Mouse (Mus musculus) adrenal gland, adult 8-10 months (tissue): ENCODE data around the gene Ttll8. TPM values are rescaled to one million over a fixed set of nuclear protein-coding genes. Genes with fewer than 3 reads are reported as not detected.

Experiments used
- DNase-seq: peaks from one replicate; pipeline ENCODE4 v3.0.0; 2022
- total RNA-seq, 4 experiments: library from RNA; stranded (reverse); gene quantifications; 2 replicates each; pipeline ENCODE4 v1.2.4; 2022

Ttll8 gene
- total RNA-seq, 4 experiments from 2014 or later, result not detected

DNA sequence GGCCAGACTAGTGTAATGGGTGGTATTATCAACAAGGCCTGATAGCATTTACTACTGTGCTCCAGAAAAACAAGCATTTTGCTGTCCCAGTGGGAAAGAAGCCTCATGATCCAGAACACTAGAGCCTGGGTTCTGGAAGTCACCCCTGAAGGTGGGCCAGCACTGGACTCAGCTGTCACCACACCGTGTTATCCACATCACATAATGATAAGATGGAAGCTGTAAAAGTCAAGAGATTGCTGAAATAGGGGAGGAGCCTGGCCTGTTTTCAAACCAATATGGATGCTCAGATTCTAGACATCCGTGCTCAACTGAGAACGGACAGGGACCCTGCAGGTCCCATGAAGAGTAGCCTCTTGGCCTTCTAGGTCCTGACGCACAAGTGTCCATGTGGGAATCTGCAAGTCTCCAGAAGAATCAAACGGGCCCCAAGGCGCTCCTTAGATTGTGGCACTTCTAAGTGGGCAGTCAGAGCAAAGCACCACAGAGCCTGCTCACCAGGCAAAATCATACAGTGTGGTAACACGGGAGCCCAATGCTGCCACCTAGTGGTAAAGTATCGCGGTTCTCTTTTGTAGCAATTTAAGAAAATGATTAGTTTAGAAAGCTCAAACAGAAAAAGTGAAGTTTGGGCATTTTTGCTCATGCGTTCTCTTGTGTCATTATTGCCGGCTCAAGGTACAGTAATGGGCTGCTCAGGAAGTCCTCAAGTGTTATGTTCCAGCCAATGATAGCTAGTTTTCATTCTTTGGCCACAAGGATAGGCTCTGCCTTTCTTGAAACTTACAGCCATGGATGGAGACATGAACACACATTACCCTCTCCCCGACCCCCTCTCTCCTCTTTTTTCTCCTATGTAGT lies 32.9 kb downstream of the Ttll8 start:
- peak; percentile 58 for DNase-seq

DNA sequence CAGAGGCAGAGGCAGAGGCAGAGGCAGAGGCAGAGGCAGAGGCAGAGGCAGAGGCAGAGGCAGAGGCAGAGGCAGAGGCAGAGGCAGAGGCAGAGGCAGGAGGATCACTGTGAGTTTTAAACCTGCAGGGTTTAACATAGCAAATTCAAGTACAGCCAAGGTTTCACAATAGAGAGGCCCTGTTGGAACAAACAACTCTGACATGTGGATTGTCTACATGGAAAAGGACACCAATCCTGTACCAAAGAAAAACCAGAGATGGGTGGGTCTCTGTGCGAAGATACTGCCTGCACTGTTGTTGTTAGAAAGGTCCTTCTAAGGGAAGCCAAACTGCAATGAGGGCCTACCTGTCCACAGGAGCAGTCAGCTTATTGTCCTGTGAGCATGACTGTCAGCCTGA lies 34.2 kb downstream of the Ttll8 start:
- no peak for DNase-seq

GRCm38 (mm10) chr15:88919328-88919727 lies 34.9 kb downstream of the Ttll8 start:
- peak; percentile 95 for DNase-seq

DNA sequence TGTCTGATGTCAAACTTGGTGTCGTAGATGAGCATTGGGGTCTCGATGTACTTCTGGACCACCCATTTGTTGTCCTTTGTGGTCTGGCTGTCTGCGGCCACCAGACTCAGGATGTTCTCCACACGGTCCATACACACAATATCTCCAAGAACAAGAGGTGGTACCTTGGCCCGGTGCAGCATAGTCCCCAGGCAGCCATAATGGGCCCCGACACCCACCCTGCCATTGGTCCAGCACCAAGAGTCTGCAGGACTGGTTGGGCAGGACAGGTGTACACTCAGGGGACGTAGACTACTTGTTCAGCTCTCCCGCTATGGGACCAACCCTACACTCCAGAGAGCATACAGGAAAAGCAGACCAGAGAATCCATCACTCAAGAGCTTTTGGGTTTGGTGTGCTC lies 37.1 kb downstream of the Ttll8 start:
- no peak for DNase-seq

- no peak for DNase-seq
These were observed 37.9 kb downstream of the Ttll8 start for GRCm38 (mm10) chr15:88916366-88916765.

- no peak for DNase-seq
These were observed 39.2 kb downstream of the Ttll8 start for GRCm38 (mm10) chr15:88915046-88915445.

DNA sequence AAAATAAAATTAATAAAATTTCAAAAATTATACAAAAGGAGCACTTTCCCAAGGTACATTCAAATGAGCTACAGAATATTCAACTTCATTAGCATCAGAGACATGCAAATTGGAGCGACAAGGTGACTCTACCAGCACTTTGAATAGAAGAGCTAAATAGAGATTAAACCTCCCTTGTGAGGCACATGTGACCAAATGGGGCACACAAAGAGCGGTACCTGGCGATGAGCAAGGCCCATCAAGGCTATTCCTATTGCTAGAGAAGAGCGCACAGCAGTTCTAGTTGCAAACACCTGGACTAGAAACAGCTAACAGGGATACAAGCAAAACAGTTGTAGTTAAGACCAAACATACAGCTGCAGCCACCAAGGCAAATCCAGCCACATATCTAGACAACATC lies 47.9 kb downstream of the Ttll8 start:
- DNase-seq, result no peak

DNA sequence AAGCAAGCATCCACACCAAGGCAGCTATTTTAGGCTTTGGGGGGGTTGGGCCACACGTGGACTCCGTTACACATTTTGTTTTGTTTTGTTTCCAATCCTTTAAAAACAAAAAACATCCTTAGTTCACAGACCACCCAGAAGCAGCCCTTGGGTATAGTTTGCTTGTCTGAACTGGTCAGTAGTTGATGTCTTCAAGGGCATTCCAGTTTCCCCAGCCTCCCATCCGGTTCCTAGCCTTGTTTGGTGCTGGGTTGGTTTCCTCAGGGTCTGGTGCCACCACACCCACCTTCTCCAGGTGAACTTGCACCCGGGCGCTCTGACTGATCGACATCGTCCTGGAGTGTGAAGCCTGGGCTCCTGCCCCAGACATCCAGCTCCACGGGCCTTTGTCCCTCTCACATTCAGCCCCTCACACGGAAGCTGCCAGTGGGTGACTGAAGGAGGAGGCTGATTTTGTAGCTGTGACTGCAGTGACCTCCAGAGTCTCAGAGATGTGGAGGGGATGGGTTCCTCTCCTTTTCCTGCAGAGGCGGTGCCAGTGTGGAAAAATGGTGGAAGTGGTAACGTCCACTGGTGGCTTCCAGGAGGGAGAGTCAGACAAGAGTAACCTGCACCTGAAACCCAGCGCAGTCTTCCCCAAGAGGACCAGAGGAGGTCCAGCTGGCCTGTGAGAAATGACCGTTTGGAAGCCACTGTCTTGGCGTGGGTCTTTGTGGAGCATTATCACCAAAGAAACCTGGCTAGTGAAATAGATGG lies 50.0 kb downstream of the Ttll8 start:
- no peak for DNase-seq

DNA sequence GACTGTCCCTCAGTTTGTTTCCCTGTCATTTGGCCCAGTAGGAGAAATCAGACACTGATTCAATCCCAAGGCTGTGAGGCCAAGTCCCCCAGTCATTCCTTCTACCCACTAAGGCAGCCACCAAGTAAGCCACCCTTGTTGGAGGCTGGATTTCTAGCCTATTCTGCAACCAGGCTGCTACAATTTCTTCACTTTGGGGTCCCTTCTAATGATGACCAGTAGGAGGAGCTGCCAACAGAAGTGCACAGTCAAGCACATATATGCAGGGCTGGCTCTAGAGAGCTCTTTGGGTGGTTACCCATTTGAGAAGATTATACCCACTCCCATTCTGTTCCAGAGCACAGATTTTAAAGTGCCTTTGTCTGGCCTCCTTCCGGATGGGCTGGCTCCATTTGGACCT lies 51.1 kb downstream of the Ttll8 start:
- no peak for DNase-seq

DNA sequence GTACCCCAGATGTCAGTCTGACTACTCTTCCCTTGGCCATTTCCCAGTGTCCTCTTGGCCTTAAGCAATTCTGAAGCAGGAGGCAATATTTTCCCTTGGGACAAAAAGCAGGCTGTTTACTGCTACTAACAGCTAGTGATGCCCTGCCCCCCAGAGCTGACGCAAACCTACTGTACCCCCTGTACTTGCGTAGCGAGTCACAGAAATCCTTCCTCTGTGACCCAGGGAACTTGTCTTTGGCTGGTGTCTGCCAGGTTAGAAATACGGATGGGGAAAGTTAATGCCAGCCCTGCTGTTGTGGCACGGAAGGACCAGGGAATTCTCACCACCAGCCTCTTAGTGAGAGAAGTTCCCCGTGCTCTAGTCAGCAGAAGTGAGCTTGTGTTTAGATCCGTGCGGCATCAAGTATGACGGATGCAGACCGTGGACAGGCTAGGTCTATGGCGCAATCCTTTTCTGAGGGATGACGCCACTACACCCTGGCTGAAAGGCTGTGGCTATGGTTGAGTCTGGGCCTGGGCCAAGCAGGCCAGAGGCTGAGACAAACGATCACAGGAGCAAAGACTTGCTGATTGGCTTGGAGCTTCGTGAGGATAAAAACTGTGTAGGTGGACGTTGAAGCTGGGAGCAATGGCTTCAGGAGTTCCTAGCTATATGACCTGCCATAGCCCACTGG lies 51.9 kb downstream of the Ttll8 start:
- DNase-seq, result peak; percentile 65

- no peak for DNase-seq
These were observed 57.8 kb downstream of the Ttll8 start for GRCm38 (mm10) chr15:88896341-88896980.

DNA sequence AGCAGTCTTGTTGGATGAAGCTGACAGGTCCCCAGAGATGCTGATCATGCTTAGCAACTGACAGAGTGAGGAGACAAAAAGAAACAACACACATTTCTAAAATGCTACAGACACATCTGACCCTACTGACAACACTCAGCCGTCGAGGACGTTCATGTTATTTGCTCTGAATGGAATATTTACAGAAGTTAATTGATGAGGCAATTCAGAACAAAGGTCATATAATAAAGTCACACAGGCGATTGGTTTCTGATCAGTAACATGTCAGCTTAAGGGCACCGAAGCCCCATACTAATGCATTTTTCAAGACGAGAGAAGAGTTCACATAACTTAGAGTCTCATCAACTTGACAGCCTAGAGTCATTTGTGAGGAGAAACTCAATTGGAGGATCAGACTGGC lies 58.3 kb downstream of the Ttll8 start:
- no peak for DNase-seq

DNA sequence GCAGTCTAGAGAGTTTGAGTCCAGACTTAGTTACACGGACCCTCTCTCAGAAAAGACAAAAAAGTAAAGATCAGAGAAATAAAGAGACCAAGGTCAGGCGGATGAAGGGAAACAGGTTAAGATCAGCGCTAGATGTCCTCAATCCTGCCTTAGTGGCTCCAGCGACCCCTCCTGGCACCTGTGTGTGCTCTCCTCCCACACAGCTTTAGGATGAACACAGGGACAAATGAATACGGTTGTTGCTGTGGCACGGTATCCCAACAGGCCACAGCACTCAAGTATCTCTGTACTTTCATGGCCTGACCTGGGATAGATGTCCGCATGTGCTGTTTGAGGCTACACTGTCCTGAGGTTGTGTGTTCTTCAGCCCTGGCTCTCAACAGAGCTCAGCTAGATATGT lies 59.1 kb downstream of the Ttll8 start:
- DNase-seq, result no peak

DNA sequence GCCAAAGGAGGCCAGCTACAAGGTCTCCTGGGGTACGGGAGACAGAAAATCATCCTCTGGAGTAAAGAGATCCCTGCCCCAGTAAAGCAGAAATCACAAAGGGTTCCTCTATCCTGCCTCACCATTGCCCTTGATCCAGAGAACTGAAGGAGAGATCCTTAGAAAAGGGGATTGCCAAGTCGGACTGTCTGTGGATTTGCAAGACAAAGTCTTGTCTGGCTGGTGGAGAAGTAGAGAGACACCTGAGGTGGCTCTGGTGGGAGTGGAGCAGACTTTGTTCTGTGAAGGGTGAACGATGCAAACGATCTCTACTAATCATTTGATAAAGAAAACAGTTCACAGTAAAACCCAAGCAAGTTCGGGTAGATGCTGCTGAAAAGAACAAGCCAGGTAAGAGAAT lies 61.3 kb downstream of the Ttll8 start:
- DNase-seq, result no peak

DNA sequence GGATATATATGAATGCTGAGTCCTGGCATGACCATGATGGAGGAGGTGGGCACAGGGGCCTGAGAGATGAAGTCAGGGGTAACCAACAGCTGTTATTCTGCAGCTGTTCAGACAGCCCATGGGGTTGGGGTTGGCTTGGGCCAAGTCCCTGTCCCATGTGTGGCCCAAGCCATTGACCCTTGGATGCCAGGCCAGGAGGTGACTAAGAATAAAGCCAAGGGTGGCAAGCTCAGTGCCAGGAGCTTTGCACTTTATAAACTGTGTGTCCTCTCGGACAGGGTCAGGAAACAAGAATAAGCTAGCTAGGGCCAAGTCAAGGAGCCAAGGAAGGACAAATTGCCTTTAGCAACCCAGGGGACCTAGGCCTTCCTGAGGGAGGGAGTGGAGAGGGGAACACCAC lies 62.0 kb downstream of the Ttll8 start:
- DNase-seq, result no peak

DNA sequence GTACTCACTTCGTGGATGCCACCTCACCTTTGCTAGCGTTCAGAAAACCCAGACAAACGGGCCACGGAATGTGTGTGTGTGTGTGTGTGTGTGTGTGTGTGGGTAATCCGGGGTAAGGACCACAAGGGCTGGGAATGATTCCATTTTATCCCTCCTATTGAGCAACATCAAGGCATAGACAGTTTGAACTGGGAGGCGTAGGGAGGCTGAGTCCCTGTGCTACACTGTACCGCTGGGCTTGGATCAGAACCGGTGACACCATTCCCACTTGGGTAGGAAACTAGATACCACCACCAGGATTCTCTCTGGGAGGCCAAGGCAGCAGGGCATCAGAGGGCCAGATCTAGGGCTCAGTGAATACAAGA lies 62.6 kb downstream of the Ttll8 start:
- DNase-seq, result no peak

- DNase-seq, result peak; percentile 85
These were observed 63.2 kb downstream of the Ttll8 start for GRCm38 (mm10) chr15:88890751-88891675.

GRCm38 (mm10) chr15:88889994-88890393 lies 64.2 kb downstream of the Ttll8 start:
- no peak for DNase-seq

DNA sequence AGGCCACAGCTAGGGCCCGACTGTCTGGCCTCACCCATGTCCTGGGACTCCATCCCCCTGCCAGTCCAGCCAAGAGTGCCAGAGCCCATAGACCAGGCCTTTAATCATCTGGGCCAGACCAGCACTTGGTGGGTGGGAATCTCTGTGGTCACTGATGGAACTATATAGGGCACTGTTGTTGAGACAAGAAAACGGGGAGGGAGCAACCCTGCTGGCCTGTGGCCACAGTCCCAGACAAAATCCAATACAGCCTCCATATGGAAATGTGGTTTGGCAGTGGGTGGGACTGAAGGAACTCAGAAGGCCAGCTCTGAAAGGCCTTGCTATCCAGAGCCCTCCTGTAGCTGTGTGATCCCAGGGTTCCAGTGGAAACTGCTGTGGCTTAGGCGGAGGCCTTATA lies 65.2 kb downstream of the Ttll8 start:
- DNase-seq, result no peak

GRCm38 (mm10) chr15:88885376-88885775 lies 68.8 kb downstream of the Ttll8 start:
- no peak for DNase-seq

DNA sequence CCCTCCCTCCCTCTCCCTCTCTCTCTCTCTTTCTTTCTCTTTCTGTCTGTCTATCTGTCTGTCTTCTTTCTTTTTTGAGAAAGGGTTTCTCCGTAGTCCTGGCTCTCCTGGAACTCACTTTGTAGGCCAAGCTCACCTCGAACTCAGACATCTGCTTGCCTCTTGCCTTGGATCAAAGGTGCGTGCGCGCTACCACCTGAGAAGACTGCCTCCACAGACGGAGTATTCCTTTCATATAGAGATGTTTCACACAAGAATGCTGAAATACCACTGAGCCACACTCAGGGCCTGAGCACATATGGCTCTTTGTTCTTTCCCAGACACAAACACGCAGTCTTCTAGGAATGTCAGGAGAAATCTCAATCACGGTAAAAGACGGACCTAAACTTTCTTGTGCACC lies 70.9 kb downstream of the Ttll8 start:
- DNase-seq, result no peak

DNA sequence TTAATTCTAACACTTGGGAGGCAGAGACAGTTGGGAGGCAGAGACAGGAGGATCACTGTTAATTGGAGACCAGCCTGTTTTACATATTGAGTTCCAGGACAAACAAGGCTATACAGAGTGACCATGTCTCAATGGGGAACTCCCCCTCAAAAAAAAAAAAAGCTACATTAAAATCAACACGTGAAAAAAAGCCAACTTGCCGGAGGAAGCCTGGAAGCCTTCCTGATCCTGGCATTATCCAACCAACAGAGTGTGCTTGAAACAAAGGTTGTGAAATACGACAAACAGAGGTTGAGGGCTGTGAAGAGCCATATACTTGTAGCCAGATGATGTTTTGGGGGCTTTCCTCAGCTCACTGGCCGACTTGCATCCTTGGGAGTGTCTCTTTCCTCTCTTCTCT lies 71.4 kb downstream of the Ttll8 start:
- DNase-seq, result no peak
